ENCODE assay signal across 11 mouse cellular contexts in genomic region chr15:93510690-93511336, GRCm38 (mm10).
DNase-seq lines count a peak whose midpoint lies in the region; ATAC-seq and TF ChIP-seq lines count a peak whose summit lies in the region.
"Had no signal": no experiment of that assay in that cellular context is flagged by ENCODE, and none has a peak within 500 bp of the region (broad histone marks: within the 10 kb centered on the region; RNA-seq: fewer than 3 reads in every experiment).

No protein-coding gene starts in this region.

- H3K4me3 ChIP-seq in hindbrain, embryonic 14.5 days (replicated peaks; ENCODE audit: low read length) = no peak overlapping the region
- no peak overlapping the region for H3K4me3 ChIP-seq in midbrain, postnatal 0 days (ENCODE audit: low read depth, low read length)
- no peak overlapping the region for H3K4me3 ChIP-seq in liver, embryonic 12.5 days
- H3K4me3 ChIP-seq: stomach, embryonic 15.5 days had no signal

- DNase-seq in brain, adult 2 months (ENCODE audit: low read depth, low spot score) = peak; percentile 63
- DNase-seq in embryo, embryonic 10.5 days (ENCODE audit: low spot score) = peak; percentile 59
- no peak for DNase-seq in hindbrain, embryonic 14.5 days (ENCODE audit: low spot score)
- DNase-seq in midbrain, postnatal 0 days (ENCODE audit: low spot score) = peak; percentile 42
- no peak for DNase-seq in thymus, postnatal 4 days
- DNase-seq in cerebellum, adult 9-11 months = no peak
- DNase-seq: layer of hippocampus, postnatal 36 days; liver, postnatal 0 days; right cerebral cortex, postnatal 14 days had no signal

- H3K36me3 ChIP-seq in hindbrain, embryonic 14.5 days (replicated peaks; ENCODE audit: control insufficient read depth, insufficient read depth) = peaks cover 10% of the 10 kb centered on the region; the same call in 1 of the 2 replicates
- peaks cover 12% of the 10 kb centered on the region; the same call in 1 of the 2 replicates for H3K36me3 ChIP-seq in midbrain, postnatal 0 days (ENCODE audit: insufficient read depth, low read length)
- peaks cover 40% of the 10 kb centered on the region for H3K36me3 ChIP-seq in liver, embryonic 12.5 days

- peak overlapping the region; percentile 36; the same call in 1 of the 2 replicates for H3K9ac ChIP-seq in hindbrain, embryonic 14.5 days
- H3K9ac ChIP-seq in midbrain, postnatal 0 days (replicated peaks; ENCODE audit: low read length, poor library complexity, severe bottlenecking) = 0 out of 2 replicates have a peak overlapping the region, but pooled peaks have one; percentile 19
- no peak overlapping the region for H3K9ac ChIP-seq in liver, embryonic 12.5 days
- H3K9ac ChIP-seq: liver, postnatal 0 days; stomach, embryonic 15.5 days had no signal

- H3K4me2 ChIP-seq in hindbrain, embryonic 14.5 days (replicated peaks) = peak overlapping the region; percentile 7; the same call in 1 of the 2 replicates
- no peak overlapping the region for H3K4me2 ChIP-seq in midbrain, postnatal 0 days (ENCODE audit: low read depth, low read length, poor library complexity, severe bottlenecking)
- H3K4me2 ChIP-seq in liver, embryonic 12.5 days = no peak overlapping the region
- H3K4me2 ChIP-seq: stomach, embryonic 15.5 days had no signal

- TF ChIP-seq CTCF in midbrain, postnatal 0 days (IDR thresholded peaks at IDR 0.05) = no peak

- no peaks in the 10 kb centered on the region for H3K9me3 ChIP-seq in hindbrain, embryonic 14.5 days (ENCODE audit: control insufficient read depth, low read length)
- no peaks in the 10 kb centered on the region for H3K9me3 ChIP-seq in midbrain, postnatal 0 days (ENCODE audit: low read length)
- H3K9me3 ChIP-seq in liver, embryonic 12.5 days (replicated peaks) = no peaks in the 10 kb centered on the region
- H3K9me3 ChIP-seq: stomach, embryonic 15.5 days had no signal

- ATAC-seq in hindbrain, embryonic 14.5 days (ENCODE audit: low FRiP score) = peak; percentile 48; the same call in 1 of the 2 replicates
- no peak for ATAC-seq in midbrain, postnatal 0 days (ENCODE audit: low FRiP score)
- no peak for ATAC-seq in liver, embryonic 12.5 days
- ATAC-seq: liver, postnatal 0 days had no signal

- peaks cover 22% of the 10 kb centered on the region for H3K4me1 ChIP-seq in hindbrain, embryonic 14.5 days (replicated peaks; ENCODE audit: control insufficient read depth, insufficient read depth, low read length)
- 0 out of 2 replicates have a peak, but pooled peaks cover 7% of the 10 kb centered on the region for H3K4me1 ChIP-seq in midbrain, postnatal 0 days (ENCODE audit: insufficient read depth, low read length)
- peaks cover 27% of the 10 kb centered on the region for H3K4me1 ChIP-seq in liver, embryonic 12.5 days

- peak overlapping the region; percentile 64 for H3K27ac ChIP-seq in hindbrain, embryonic 14.5 days
- no peak overlapping the region for H3K27ac ChIP-seq in midbrain, postnatal 0 days (ENCODE audit: low read depth, low read length)
- no peak overlapping the region for H3K27ac ChIP-seq in liver, embryonic 12.5 days
- H3K27ac ChIP-seq: stomach, embryonic 15.5 days had no signal

- 24% methylated on average over 12 of the region's 12 CpGs for WGBS in hindbrain, embryonic 14.5 days
- 34% methylated on average over 12 of the region's 12 CpGs for WGBS in midbrain, postnatal 0 days
- WGBS in liver, embryonic 12.5 days (ENCODE audit: insufficient replicate concordance) = 71% methylated on average over 12 of the region's 12 CpGs

- no peaks in the 10 kb centered on the region; the same call in 1 of the 2 replicates for H3K27me3 ChIP-seq in hindbrain, embryonic 14.5 days (ENCODE audit: control insufficient read depth, insufficient read depth, low read length)
- no peaks in the 10 kb centered on the region for H3K27me3 ChIP-seq in midbrain, postnatal 0 days (ENCODE audit: insufficient read depth, low read length)
- H3K27me3 ChIP-seq in liver, embryonic 12.5 days (replicated peaks) = no peaks in the 10 kb centered on the region
- H3K27me3 ChIP-seq: stomach, embryonic 15.5 days had no signal

Comparison
In these comparisons a context has a peak if more than half of its experiments do, and no peak if none do; other contexts are left out.
1. DNase-seq: peak in brain, adult 2 months (single experiment), embryo, embryonic 10.5 days (single experiment) and midbrain, postnatal 0 days (single experiment); none in hindbrain, embryonic 14.5 days (single experiment), thymus, postnatal 4 days (single experiment) and cerebellum, adult 9-11 months (single experiment).